Mouse (Mus musculus) heart, adult 2 months (tissue): Measurements from ENCODE around the gene Pdyn. TPM values are rescaled to one million over a fixed set of nuclear protein-coding genes. Genes with fewer than 3 reads are reported as not detected.
A peak's percentile ranks its signal among the peaks of the same experiment; 100 is the strongest.

Experiments used
- DNase-seq, 2 experiments: peaks; one replicate each; pipeline ENCODE4 v3.0.0; 2021
- H3K27ac ChIP-seq: fragments of 200-600 bp; 2 replicates; pipeline ENCODE4 v1.8.1; 2022
- H3K27me3 ChIP-seq: fragments of 200-500 bp; 2 replicates; pipeline ENCODE4 v1.6.1; 2012; ENCODE audit warnings: mild to moderate bottlenecking, low read length, inconsistent platforms, mixed read lengths; ENCODE audit not compliant: control insufficient read depth, insufficient read depth
- H3K36me3 ChIP-seq: fragments of 200-500 bp; 2 replicates; pipeline ENCODE4 v1.6.1; 2012; ENCODE audit warnings: low read length, inconsistent platforms; ENCODE audit not compliant: control insufficient read depth, insufficient read depth
- H3K4me1 ChIP-seq: fragments of 200-500 bp; 2 replicates; pipeline ENCODE4 v1.6.1; 2011; ENCODE audit warnings: low read length; ENCODE audit not compliant: control insufficient read depth, insufficient read depth
- H3K4me3 ChIP-seq: fragments of 200-600 bp; 2 replicates; pipeline ENCODE4 v1.8.1; 2022
- H3K79me2 ChIP-seq: fragments of 200-500 bp; replicated peaks from 2 replicates; pipeline ENCODE4 v1.6.1; 2012; ENCODE audit warnings: mild to moderate bottlenecking, inconsistent platforms, low read length, moderate library complexity, mixed read lengths; ENCODE audit not compliant: control insufficient read depth, insufficient read depth
- H3K9ac ChIP-seq: fragments of 200-500 bp; 2 replicates; pipeline ENCODE4 v1.6.1; 2012; ENCODE audit warnings: low read depth, mild to moderate bottlenecking, control low read depth, inconsistent platforms, low read length, mixed read lengths
- CTCF ChIP-seq: fragments of 200-600 bp; IDR thresholded peaks from 2 replicates; pipeline ENCODE4 v1.8.1; 2022; ENCODE audit warnings: antibody characterized with exemption, mild to moderate bottlenecking, moderate library complexity
- EP300 ChIP-seq: fragments of 200-500 bp; IDR thresholded peaks from 2 replicates; pipeline ENCODE4 v1.6.1; 2011; ENCODE audit warnings: low read depth, low read length, control low read depth; ENCODE audit not compliant: insufficient read depth
- POLR2A ChIP-seq: fragments of 200-500 bp; IDR thresholded peaks from 2 replicates; pipeline ENCODE4 v1.6.1; 2011; ENCODE audit warnings: mild to moderate bottlenecking, low read depth, low read length, control low read depth; ENCODE audit not compliant: insufficient read depth
- WGBS: fragments of 180-500 bp; shearing (Covaris S2); methylation state at CpG from one replicate; pipeline ENCODE4 v1.1.7; 2018; 5-methylcytosine and 5-hydroxymethylcytosine counted together
- intact Hi-C: fragments of 180-260 bp; cut with DNase I; formaldehyde crosslinking; loops from one replicate; pipeline ENCODE4 v1.15.1; 2025
- long read RNA-seq: library from polyadenylated mRNA; stranded (forward); transcript quantifications from one replicate; pipeline ENCODE4 v2.0.0, GENCODE M21; 2021
- polyA plus RNA-seq: library from polyadenylated mRNA; depleted of rRNA; stranded (reverse); fragments of >200 nt; gene quantifications from 2 replicates; pipeline ENCODE4 v1.2.3, GENCODE M21; 2012; rRNA removed
- total RNA-seq, 2 experiments: library from RNA; stranded (reverse); gene quantifications; 2 replicates each; pipeline ENCODE4 v1.2.3; 2021

The Pdyn gene
- not detected for total RNA-seq
- polyA plus RNA-seq = not detected in 2 replicates
- long read RNA-seq = 0 reads

DNA sequence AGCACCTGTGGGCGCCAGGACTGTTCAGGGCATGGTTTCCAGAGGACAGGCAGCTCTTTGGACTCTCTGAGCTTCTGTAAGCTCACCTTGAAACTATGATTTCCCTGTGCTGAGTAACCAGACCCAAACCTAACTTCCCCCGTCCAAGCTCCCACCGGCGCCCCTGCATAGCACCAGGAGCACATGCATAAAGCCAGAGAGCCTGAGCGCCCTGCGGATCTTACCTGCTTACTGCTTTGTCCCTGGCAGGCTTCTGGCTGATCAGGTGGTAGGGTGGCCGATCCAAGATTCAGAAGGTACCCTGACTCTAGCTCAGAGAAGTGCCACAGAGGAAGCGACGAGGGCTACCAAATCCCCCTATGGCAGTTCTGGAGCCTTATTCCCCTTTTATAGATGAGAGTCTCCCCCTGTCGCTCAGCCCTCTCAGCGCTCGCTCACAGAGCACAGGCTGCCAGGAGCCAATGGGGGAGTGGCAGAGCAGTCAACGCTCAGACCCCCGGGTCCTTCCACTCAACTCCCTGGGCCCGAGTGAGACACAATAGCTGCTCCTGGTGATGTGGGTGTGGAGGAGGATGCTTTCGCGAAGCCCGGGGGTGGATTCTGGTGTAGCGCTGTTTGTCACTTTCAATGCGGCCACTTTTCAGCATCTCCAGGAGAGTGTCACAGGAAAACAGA is at the start of gene Pdyn:
TSS of gene Pdyn (minus strand) at position 361 of the 675 bp plus-strand sequence.
- DNase-seq = no peak
- Histone ChIP-seq H3K27me3 (peaks cover 4% of the 10 kb centered on the region), H3K27ac (no peak within 1 kb of the TSS), H3K9ac (no peak within 1 kb of the TSS), H3K4me3 (no peak within 1 kb of the TSS), H3K79me2 (no peaks in the 10 kb centered on the region), H3K4me1 (no peaks in the 10 kb centered on the region), H3K36me3 (no peaks in the 10 kb centered on the region)
- intact Hi-C loops = no loop called here
- TF ChIP-seq CTCF (no peak), EP300 (no peak), POLR2A (no peak)
- WGBS = 9% methylated on average over 20 of the region's 20 CpGs

DNA sequence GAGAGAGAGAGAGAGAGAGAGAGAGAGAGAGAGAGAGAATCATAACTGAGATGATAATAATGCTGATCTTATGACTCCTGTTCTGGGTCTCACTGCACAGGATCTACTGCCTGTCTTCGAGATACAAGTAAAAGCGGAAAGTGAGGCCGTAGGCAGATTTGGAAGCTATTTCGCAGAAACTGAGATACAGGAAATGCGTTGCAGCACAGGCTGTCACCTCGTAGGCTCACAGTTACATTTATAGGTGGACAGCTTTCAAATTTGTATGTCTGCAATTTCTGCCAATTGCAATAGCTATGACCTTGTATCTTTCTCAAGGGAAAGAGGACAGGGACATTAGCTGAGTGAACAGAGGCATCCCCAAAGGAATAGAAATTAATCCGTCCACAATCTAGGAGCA is 42.4 kb upstream of the Pdyn start:
- intact Hi-C loops = no loop called here

DNA sequence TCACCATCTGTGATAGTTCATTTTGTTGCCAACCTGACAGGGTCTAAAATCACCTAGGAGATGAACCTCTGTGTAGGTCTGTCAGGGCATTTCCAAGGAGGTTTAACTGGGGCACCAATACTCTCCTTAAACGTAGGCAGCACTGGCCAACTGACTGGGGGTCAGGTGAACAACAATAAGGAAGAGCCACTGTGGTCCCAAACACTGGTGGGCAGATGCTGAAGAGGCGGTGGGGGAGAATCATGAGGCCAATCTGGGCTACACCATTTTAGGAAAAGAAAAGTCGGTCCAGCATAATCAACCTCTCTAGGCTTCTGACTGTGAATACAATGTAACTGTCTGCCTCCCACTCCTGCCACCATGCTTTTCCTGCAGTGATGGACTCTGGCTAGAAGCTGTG is 40.9 kb upstream of the Pdyn start:
- Histone ChIP-seq H3K9ac (no peak overlapping the region), H3K79me2 (no peaks in the 10 kb centered on the region), H3K4me1 (no peaks in the 10 kb centered on the region), H3K4me3 (no peak overlapping the region), H3K36me3 (no peaks in the 10 kb centered on the region), H3K27ac (no peak overlapping the region), H3K27me3 (no peaks in the 10 kb centered on the region)
- intact Hi-C loops = no loop called here
- 73% methylated on average over 3 of the region's 3 CpGs for WGBS
- DNase-seq = no peak
- TF ChIP-seq POLR2A (no peak), EP300 (no peak), CTCF (no peak)

More for the DNA sequence above, 42.4 kb upstream of the Pdyn start:
- no peaks in the 10 kb centered on the region for H3K4me1 ChIP-seq
- H3K27ac ChIP-seq = no peak overlapping the region
- 80% methylated on average over 7 of the region's 7 CpGs for WGBS
- no peak overlapping the region for H3K9ac ChIP-seq
- no peak overlapping the region for H3K4me3 ChIP-seq
- H3K36me3 ChIP-seq = no peaks in the 10 kb centered on the region
- H3K27me3 ChIP-seq = no peaks in the 10 kb centered on the region
- TF ChIP-seq CTCF (no peak), POLR2A (no peak), EP300 (no peak)
- H3K79me2 ChIP-seq = no peaks in the 10 kb centered on the region
- no peak for DNase-seq

DNA sequence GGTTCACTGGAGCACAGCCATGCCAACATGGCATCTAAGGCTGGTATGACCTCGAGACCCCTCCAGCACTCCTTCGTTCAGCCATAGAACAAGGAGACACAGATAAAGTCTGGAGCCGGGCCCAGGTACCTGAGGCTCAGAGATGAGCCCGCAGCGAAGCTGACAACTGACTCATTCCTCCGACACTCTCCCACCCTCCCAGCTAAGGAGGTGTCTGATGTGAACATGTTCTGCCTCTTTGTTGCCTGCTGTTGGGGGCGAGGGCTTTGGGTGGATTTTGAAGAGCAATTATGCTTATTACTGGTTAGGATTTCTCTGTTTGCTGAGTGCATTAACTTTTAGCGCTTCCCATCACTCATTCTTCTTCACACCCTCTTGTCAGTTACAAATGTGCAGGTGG is 34.4 kb upstream of the Pdyn start:
- Histone ChIP-seq H3K79me2 (no peaks in the 10 kb centered on the region), H3K27ac (no peak overlapping the region), H3K9ac (no peak overlapping the region), H3K4me1 (no peaks in the 10 kb centered on the region), H3K4me3 (no peak overlapping the region), H3K36me3 (no peaks in the 10 kb centered on the region), H3K27me3 (no peaks in the 10 kb centered on the region; the same call in 1 of the 2 replicates)
- no peak for TF ChIP-seq POLR2A
- TF ChIP-seq EP300 = no peak
- TF ChIP-seq CTCF = no peak
- intact Hi-C loops = no loop called here
- 65% methylated on average over 8 of the region's 8 CpGs for WGBS
- no peak for DNase-seq

GRCm38 (mm10) chr2:129729681-129730080 is 30.0 kb upstream of the Pdyn start:
- TF ChIP-seq POLR2A (no peak), CTCF (peak; percentile 57)
- Histone ChIP-seq H3K27me3 (no peaks in the 10 kb centered on the region; the same call in 1 of the 2 replicates), H3K4me1 (no peaks in the 10 kb centered on the region), H3K36me3 (no peaks in the 10 kb centered on the region), H3K79me2 (no peaks in the 10 kb centered on the region), H3K4me3 (no peak overlapping the region), H3K9ac (no peak overlapping the region), H3K27ac (no peak overlapping the region)
- WGBS = 69% methylated on average over 1 of the region's 1 CpGs
- intact Hi-C loops = loop anchor here (5.0 kb wide), 1 partner anchor 143 kb away; no protein-coding TSS in a partner anchor
- DNase-seq = no peak

- Histone ChIP-seq H3K4me1 (no peaks in the 10 kb centered on the region), H3K27me3 (no peaks in the 10 kb centered on the region), H3K79me2 (no peaks in the 10 kb centered on the region), H3K36me3 (no peaks in the 10 kb centered on the region), H3K9ac (no peak overlapping the region), H3K27ac (no peak overlapping the region), H3K4me3 (no peak overlapping the region)
- DNase-seq = peak; percentile 22 to 44
- 15% methylated on average over 10 of the region's 10 CpGs for WGBS
- intact Hi-C loops = no loop called here
- TF ChIP-seq CTCF (peak; percentile 68), EP300 (no peak), POLR2A (no peak)
Observed at GRCm38 (mm10) chr2:129715671-129716070, 16.0 kb upstream of the Pdyn start.
